Mouse (Mus musculus) MEL (cell line): Measurements from ENCODE around the gene Ccdc83. TPM values are rescaled to one million over a fixed set of nuclear protein-coding genes. Genes with fewer than 3 reads are reported as not detected.

Source experiments
- DNase-seq: peaks from one replicate; pipeline ENCODE4 v3.0.0; 2011; ENCODE audit warnings: low read depth, low spot score
- H3K27ac ChIP-seq: 2 replicates; pipeline ENCODE4 v1.5.1; 2012; ENCODE audit warnings: low read depth, mild to moderate bottlenecking, control low read depth, low read length, moderate library complexity; ENCODE audit not compliant: control insufficient read depth
- H3K27me3 ChIP-seq, 2 experiments: fragments of 150-350 bp in 1 of 2; sonication (generic) in 1 of 2; 2 replicates each; pipeline ENCODE4 v1.6.1; 2012; ENCODE audit warnings: low read length in 2 of 2, mild to moderate bottlenecking in 2 of 2, improper control_type of control experiment in 1 of 2, moderate library complexity in 1 of 2; ENCODE audit not compliant: insufficient read depth in 2 of 2, control insufficient read depth in 1 of 2
- H3K36me3 ChIP-seq, 2 experiments: 2 replicates each; pipeline ENCODE4 v1.6.1; 2012 to 2014; ENCODE audit warnings: low read length in 2 of 2, improper control_type of control experiment in 1 of 2, inconsistent platforms in 1 of 2, mild to moderate bottlenecking in 1 of 2; ENCODE audit not compliant: insufficient read depth in 2 of 2, control insufficient read depth in 1 of 2
- H3K4me1 ChIP-seq, 2 experiments: fragments of 150-350 bp in 1 of 2; sonication (generic) in 1 of 2; 2 replicates each; pipeline ENCODE4 v1.6.1; 2012; ENCODE audit warnings: low read length in 2 of 2, improper control_type of control experiment in 1 of 2, mild to moderate bottlenecking in 1 of 2; ENCODE audit not compliant: insufficient read depth in 2 of 2, control insufficient read depth in 1 of 2
- H3K4me3 ChIP-seq, 2 experiments: fragments of 150-350 bp in 1 of 2; sonication (generic) in 1 of 2; 2 replicates each; pipeline ENCODE4 v1.5.1; 2012; ENCODE audit warnings: low read depth in 2 of 2, low read length in 2 of 2, mild to moderate bottlenecking in 2 of 2, moderate library complexity in 2 of 2, control low read depth in 1 of 2, improper control_type of control experiment in 1 of 2; ENCODE audit not compliant: control insufficient read depth in 1 of 2, insufficient read depth in 1 of 2
- H3K79me2 ChIP-seq: 2 replicates; pipeline ENCODE4 v1.6.1; 2012; ENCODE audit warnings: mild to moderate bottlenecking, low read length, moderate library complexity; ENCODE audit not compliant: control insufficient read depth, poor library complexity, insufficient read depth
- H3K9ac ChIP-seq: 2 replicates; pipeline ENCODE4 v1.6.1; 2012; ENCODE audit warnings: low read depth, mild to moderate bottlenecking, control low read depth, low read length, moderate library complexity; ENCODE audit not compliant: control insufficient read depth, poor library complexity, severe bottlenecking
- H3K9me3 ChIP-seq: fragments of 150-350 bp; sonication (generic); replicated peaks from 2 replicates; pipeline ENCODE4 v1.6.1; 2012; ENCODE audit warnings: mild to moderate bottlenecking, low read length, improper control_type of control experiment, moderate library complexity; ENCODE audit not compliant: insufficient read depth
- BHLHE40 ChIP-seq: IDR thresholded peaks from 2 replicates; pipeline ENCODE4 v1.6.1; 2012; ENCODE audit warnings: low read depth, mild to moderate bottlenecking, inconsistent platforms, low read length, improper control_type of control experiment, borderline replicate concordance
- CHD1 ChIP-seq: IDR thresholded peaks from 2 replicates; pipeline ENCODE4 v1.6.1; 2012; ENCODE audit warnings: low read depth, mild to moderate bottlenecking, inconsistent platforms, low read length, improper control_type of control experiment
- CHD2 ChIP-seq: IDR thresholded peaks from 2 replicates; pipeline ENCODE4 v1.6.1; 2011; ENCODE audit warnings: low read length, improper control_type of control experiment
- CTCF ChIP-seq, 3 experiments: IDR thresholded peaks in 2 of 3; conservative IDR thresholded peaks in 1 of 3; 2 replicates each; pipeline ENCODE4 v1.5.1; 2011 to 2012; ENCODE audit warnings: low read length in 3 of 3, low read depth in 2 of 3, mild to moderate bottlenecking in 2 of 3, improper control_type of control experiment in 1 of 3, inconsistent platforms in 1 of 3, mixed read lengths in 1 of 3, moderate library complexity in 1 of 3; ENCODE audit not compliant: control insufficient read depth in 1 of 3, insufficient read depth in 1 of 3, poor library complexity in 1 of 3, severe bottlenecking in 1 of 3
- ELF1 ChIP-seq: IDR thresholded peaks from 2 replicates; pipeline ENCODE4 v1.6.1; 2014; ENCODE audit warnings: low read depth, mild to moderate bottlenecking, inconsistent platforms, low read length, improper control_type of control experiment, moderate library complexity
- ETS1 ChIP-seq: IDR thresholded peaks from 2 replicates; pipeline ENCODE4 v1.6.1; 2012; ENCODE audit warnings: low read depth, mild to moderate bottlenecking, inconsistent platforms, low read length, improper control_type of control experiment, moderate library complexity
- JUND ChIP-seq: IDR thresholded peaks from 2 replicates; pipeline ENCODE4 v1.6.1; 2011; ENCODE audit warnings: low read depth, mild to moderate bottlenecking, improper control_type of control experiment, low read length
- MAX ChIP-seq: IDR thresholded peaks from 2 replicates; pipeline ENCODE4 v1.6.1; 2011; ENCODE audit warnings: low read length, improper control_type of control experiment
- MAZ ChIP-seq: IDR thresholded peaks from 2 replicates; pipeline ENCODE4 v1.6.1; 2012; ENCODE audit warnings: low read depth, mild to moderate bottlenecking, inconsistent platforms, low read length, improper control_type of control experiment
- MEF2A ChIP-seq: IDR thresholded peaks from 2 replicates; pipeline ENCODE4 v1.6.1; 2014; ENCODE audit warnings: low read depth, mild to moderate bottlenecking, inconsistent platforms, low read length, improper control_type of control experiment; ENCODE audit not compliant: poor library complexity, insufficient replicate concordance, severe bottlenecking; ENCODE audit errors: extremely low read depth
- MXI1 ChIP-seq: IDR thresholded peaks from 2 replicates; pipeline ENCODE4 v1.6.1; 2011; ENCODE audit warnings: mild to moderate bottlenecking, low read depth, low read length, improper control_type of control experiment
- MYC ChIP-seq: IDR thresholded peaks from 2 replicates; pipeline ENCODE4 v1.6.1; 2011; ENCODE audit warnings: low read depth, mild to moderate bottlenecking, low read length, improper control_type of control experiment, moderate library complexity
- NELFE ChIP-seq: IDR thresholded peaks from 2 replicates; pipeline ENCODE4 v1.6.1; 2011; ENCODE audit warnings: low read depth, low read length, improper control_type of control experiment
- NRF1 ChIP-seq: IDR thresholded peaks from 2 replicates; pipeline ENCODE4 v1.6.1; 2014; ENCODE audit warnings: low read depth, mild to moderate bottlenecking, inconsistent platforms, low read length, improper control_type of control experiment, moderate library complexity; ENCODE audit not compliant: poor library complexity, insufficient read depth, severe bottlenecking
- POLR2A ChIP-seq, 2 experiments: IDR thresholded peaks; 2 replicates each; pipeline ENCODE4 v1.6.1; 2011 to 2012; ENCODE audit warnings: low read length in 2 of 2, mild to moderate bottlenecking in 2 of 2, control low read depth in 1 of 2, improper control_type of control experiment in 1 of 2, low read depth in 1 of 2, moderate library complexity in 1 of 2; ENCODE audit not compliant: control insufficient read depth in 1 of 2, insufficient read depth in 1 of 2, poor library complexity in 1 of 2
- POLR2AphosphoS2 ChIP-seq: IDR thresholded peaks from 2 replicates; pipeline ENCODE4 v1.6.1; 2011; ENCODE audit warnings: low read length, improper control_type of control experiment
- RCOR1 ChIP-seq: IDR thresholded peaks from 2 replicates; pipeline ENCODE4 v1.6.1; 2012; ENCODE audit warnings: low read depth, mild to moderate bottlenecking, inconsistent platforms, low read length, improper control_type of control experiment
- SIN3A ChIP-seq: IDR thresholded peaks from 2 replicates; pipeline ENCODE4 v1.6.1; 2012; ENCODE audit warnings: low read length, improper control_type of control experiment, inconsistent platforms
- SMC3 ChIP-seq: IDR thresholded peaks from 2 replicates; pipeline ENCODE4 v1.6.1; 2011; ENCODE audit warnings: low read depth, low read length, improper control_type of control experiment
- TAL1 ChIP-seq: IDR thresholded peaks from 2 replicates; pipeline ENCODE4 v1.6.1; 2012; ENCODE audit warnings: mild to moderate bottlenecking, inconsistent platforms, low read length, moderate library complexity, mixed read lengths
- TCF12 ChIP-seq: IDR thresholded peaks from 2 replicates; pipeline ENCODE4 v1.6.1; 2014; ENCODE audit warnings: low read depth, mild to moderate bottlenecking, inconsistent platforms, low read length, improper control_type of control experiment, moderate library complexity
- USF1 ChIP-seq: IDR thresholded peaks from 2 replicates; pipeline ENCODE4 v1.6.1; 2014; ENCODE audit warnings: low read depth, mild to moderate bottlenecking, inconsistent platforms, low read length, improper control_type of control experiment, moderate library complexity
- ZKSCAN1 ChIP-seq: IDR thresholded peaks from 2 replicates; pipeline ENCODE4 v1.6.1; 2012; ENCODE audit warnings: low read depth, mild to moderate bottlenecking, inconsistent platforms, low read length, improper control_type of control experiment, moderate library complexity
- ZMIZ1 ChIP-seq: IDR thresholded peaks from 2 replicates; pipeline ENCODE4 v1.6.1; 2012; ENCODE audit warnings: low read depth, mild to moderate bottlenecking, inconsistent platforms, low read length, improper control_type of control experiment, moderate library complexity
- ZNF384 ChIP-seq: IDR thresholded peaks from 2 replicates; pipeline ENCODE4 v1.6.1; 2012; ENCODE audit warnings: low read depth, mild to moderate bottlenecking, inconsistent platforms, low read length, improper control_type of control experiment
- polyA plus RNA-seq, 2 experiments: library from polyadenylated mRNA; stranded (reverse) in 1 of 2; unstranded in 1 of 2; fragments of >175 nt in 1 of 2; fragments of >200 nt in 1 of 2; gene quantifications; 2 replicates each; pipeline versions ENCODE4 v1.2.1 to v1.2.4; 2012; ENCODE audit warnings: low replicate concordance in 2 of 2, low read depth in 1 of 2; ENCODE audit not compliant: insufficient read length in 2 of 2, insufficient read depth in 1 of 2, missing spikeins in 1 of 2
- total RNA-seq: library from RNA; depleted of rRNA; stranded (reverse); fragments of 300-350 nt; gene quantifications from 2 replicates; pipeline ENCODE4 v1.2.3, GENCODE M21; 2012

The Ccdc83 gene
- total and polyA plus RNA-seq, 3 experiments = not detected

- DNase-seq = peak; percentile 10
- no peaks in the 10 kb centered on the region for H3K9me3 ChIP-seq
- H3K27me3 ChIP-seq = peaks cover 1 to 3% of the 10 kb centered on the region in 2 experiments; a peak in 2 of 4 replicates
- H3K36me3 ChIP-seq = no peaks in the 10 kb centered on the region
- no peak overlapping the region for H3K9ac ChIP-seq
- no peak overlapping the region for H3K27ac ChIP-seq
- no peaks in the 10 kb centered on the region for H3K79me2 ChIP-seq
- H3K4me1 ChIP-seq = no peaks in the 10 kb centered on the region
- no peak overlapping the region for H3K4me3 ChIP-seq
- TF ChIP-seq MYC (no peak), POLR2AphosphoS2 (no peak), CHD2 (no peak), NELFE (no peak), MXI1 (no peak), SIN3A (no peak), BHLHE40 (no peak), NRF1 (no peak), MAZ (no peak), SMC3 (no peak), USF1 (no peak), ZNF384 (no peak), RCOR1 (no peak), POLR2A (IDR thresholded peaks at IDR 0.05; ENCODE audit: control insufficient read depth in 1 of 2, insufficient read depth in 1 of 2, low read depth in 1 of 2, low read length in 2 of 2, poor library complexity in 1 of 2) (no peak), TCF12 (no peak), ETS1 (no peak), MAX (no peak), CHD1 (no peak), ZKSCAN1 (no peak)
Measured at GRCm38 (mm10) chr7:90218122-90218521, 47.5 kb downstream of the Ccdc83 start.

GRCm38 (mm10) chr7:90216511-90216910, 49.1 kb downstream of the Ccdc83 start:
- DNase-seq = no peak
- Histone ChIP-seq H3K4me1 (no peaks in the 10 kb centered on the region), H3K27ac (no peak overlapping the region), H3K27me3 (peaks cover 1 to 3% of the 10 kb centered on the region in 2 experiments; a peak in 1 of 4 replicates), H3K9ac (no peak overlapping the region), H3K4me3 (no peak overlapping the region), H3K79me2 (no peaks in the 10 kb centered on the region), H3K36me3 (no peaks in the 10 kb centered on the region), H3K9me3 (no peaks in the 10 kb centered on the region)
- no peak for TF ChIP-seq MEF2A
- TF ChIP-seq POLR2A (IDR thresholded peaks at IDR 0.05; ENCODE audit: control insufficient read depth in 1 of 2, insufficient read depth in 1 of 2, low read depth in 1 of 2, low read length in 2 of 2, poor library complexity in 1 of 2) = no peak
- TF ChIP-seq ELF1 = no peak
- TF ChIP-seq RCOR1 = no peak
- no peak for TF ChIP-seq ZMIZ1
- no peak for TF ChIP-seq NELFE
- TF ChIP-seq SIN3A = no peak
- no peak for TF ChIP-seq CTCF (IDR thresholded peaks at IDR 0.05 in 2 of 3, conservative IDR thresholded peaks at IDR 0.05 in 1 of 3; ENCODE audit: control insufficient read depth in 1 of 3, insufficient read depth in 1 of 3, low read depth in 2 of 3, low read length in 3 of 3, poor library complexity in 1 of 3, severe bottlenecking in 1 of 3)
- TF ChIP-seq TAL1 = no peak
- no peak for TF ChIP-seq SMC3
- TF ChIP-seq MXI1 = no peak
- no peak for TF ChIP-seq JUND
- no peak for TF ChIP-seq MAX
- TF ChIP-seq TCF12 = no peak
